14 mouse cellular contexts compared by ENCODE assay signal in genomic region chr5:114309680-114310036, GRCm38 (mm10). TPM values are rescaled to one million over a fixed set of nuclear protein-coding genes. Genes with fewer than 3 reads are reported as not detected.
DNase-seq lines count a peak whose midpoint lies in the region; ATAC-seq lines count a peak whose summit lies in the region.
"Had no signal": no experiment of that assay in that cellular context is flagged by ENCODE, and none has a peak within 500 bp of the region (broad histone marks: within the 10 kb centered on the region; RNA-seq: fewer than 3 reads in every experiment).

No protein-coding gene starts in this region.

- no peaks in the 10 kb centered on the region for H3K9me3 ChIP-seq in heart, embryonic 13.5 days
- H3K9me3 ChIP-seq in lung, embryonic 15.5 days: no peaks in the 10 kb centered on the region
- H3K9me3 ChIP-seq in intestine, embryonic 14.5 days (ENCODE audit: control insufficient read depth, low read length): no peaks in the 10 kb centered on the region
- H3K9me3 ChIP-seq in neural tube, embryonic 13.5 days: no peaks in the 10 kb centered on the region
- H3K9me3 ChIP-seq: forebrain, embryonic 10.5 days had no signal

- no peak for DNase-seq in heart, adult 8-10 months (ENCODE audit: low spot score)
- DNase-seq in lung, postnatal 4 days: no peak
- no peak for DNase-seq in intestine, embryonic 14.5 days (ENCODE audit: low spot score)
- no peak for DNase-seq in right cerebral cortex, postnatal 36 days (ENCODE audit: low spot score in 2 of 2)
- no peak for DNase-seq in layer of hippocampus, adult 8-10 months (ENCODE audit: low spot score in 2 of 2)
- DNase-seq: gastrocnemius, postnatal 10 days; layer of hippocampus, adult 9-11 months; thymus, postnatal 36 days had no signal

- peak overlapping the region; percentile 64 for H3K9ac ChIP-seq in heart, embryonic 13.5 days
- H3K9ac ChIP-seq in lung, embryonic 15.5 days: peak overlapping the region; percentile 19; the same call in 1 of the 2 replicates
- H3K9ac ChIP-seq in intestine, embryonic 14.5 days (ENCODE audit: low read length): peak overlapping the region; percentile 30
- H3K9ac ChIP-seq in neural tube, embryonic 13.5 days: peak overlapping the region; percentile 31; the same call in 1 of the 2 replicates

- peak overlapping the region; percentile 48 for H3K4me2 ChIP-seq in heart, embryonic 13.5 days
- peak overlapping the region; percentile 61 for H3K4me2 ChIP-seq in lung, embryonic 15.5 days
- peak overlapping the region; percentile 53 for H3K4me2 ChIP-seq in intestine, embryonic 14.5 days (ENCODE audit: low read length)
- peak overlapping the region; percentile 28 for H3K4me2 ChIP-seq in neural tube, embryonic 13.5 days

- ATAC-seq in heart, embryonic 13.5 days (ENCODE audit: extremely low read depth, insufficient number of reproducible peaks, low FRiP score, low TSS enrichment): no peak
- ATAC-seq in lung, embryonic 15.5 days (ENCODE audit: borderline replicate concordance, extremely low read depth, low FRiP score, low TSS enrichment): no peak
- ATAC-seq in intestine, embryonic 14.5 days (replicated peaks; ENCODE audit: low FRiP score, low TSS enrichment, low read depth): no peak
- ATAC-seq in neural tube, embryonic 13.5 days (ENCODE audit: low read depth): no peak

- no peaks in the 10 kb centered on the region for H3K36me3 ChIP-seq in heart, embryonic 13.5 days
- no peaks in the 10 kb centered on the region for H3K36me3 ChIP-seq in lung, embryonic 15.5 days
- H3K36me3 ChIP-seq in intestine, embryonic 14.5 days (ENCODE audit: control insufficient read depth, insufficient read depth, low read length): no peaks in the 10 kb centered on the region
- H3K36me3 ChIP-seq in neural tube, embryonic 13.5 days: no peaks in the 10 kb centered on the region
- H3K36me3 ChIP-seq: forebrain, embryonic 10.5 days had no signal

- WGBS in heart, embryonic 13.5 days: 61% methylated on average over 11 of the region's 11 CpGs
- WGBS in lung, embryonic 15.5 days: 10% methylated on average over 11 of the region's 11 CpGs
- 23% methylated on average over 11 of the region's 11 CpGs for WGBS in intestine, embryonic 14.5 days
- 40% methylated on average over 11 of the region's 11 CpGs for WGBS in neural tube, embryonic 13.5 days

- H3K27ac ChIP-seq in heart, embryonic 13.5 days (replicated peaks): no peak overlapping the region
- no peak overlapping the region for H3K27ac ChIP-seq in lung, embryonic 15.5 days
- H3K27ac ChIP-seq in intestine, embryonic 14.5 days (ENCODE audit: low read depth): no peak overlapping the region; the same call in 1 of the 2 replicates
- H3K27ac ChIP-seq in neural tube, embryonic 13.5 days (replicated peaks): no peak overlapping the region
- H3K27ac ChIP-seq: forebrain, embryonic 10.5 days had no signal

- no peak overlapping the region for H3K4me3 ChIP-seq in heart, embryonic 13.5 days
- H3K4me3 ChIP-seq in lung, embryonic 15.5 days: peak overlapping the region; percentile 29
- peak overlapping the region; percentile 29 for H3K4me3 ChIP-seq in intestine, embryonic 14.5 days (ENCODE audit: low read depth, low read length)
- H3K4me3 ChIP-seq in neural tube, embryonic 13.5 days: no peak overlapping the region
- H3K4me3 ChIP-seq: forebrain, embryonic 10.5 days had no signal

- peaks cover 27% of the 10 kb centered on the region for H3K27me3 ChIP-seq in heart, embryonic 13.5 days (replicated peaks)
- no peaks in the 10 kb centered on the region for H3K27me3 ChIP-seq in lung, embryonic 15.5 days
- H3K27me3 ChIP-seq in intestine, embryonic 14.5 days (replicated peaks; ENCODE audit: control insufficient read depth, insufficient read depth, low read length): no peaks in the 10 kb centered on the region
- peaks cover 31% of the 10 kb centered on the region; the same call in 1 of the 2 replicates for H3K27me3 ChIP-seq in neural tube, embryonic 13.5 days

- H3K4me1 ChIP-seq in heart, embryonic 13.5 days: peaks cover 4% of the 10 kb centered on the region; the same call in 1 of the 2 replicates
- peaks cover 10% of the 10 kb centered on the region for H3K4me1 ChIP-seq in lung, embryonic 15.5 days
- 0 out of 2 replicates have a peak, but pooled peaks cover 8% of the 10 kb centered on the region for H3K4me1 ChIP-seq in intestine, embryonic 14.5 days (replicated peaks; ENCODE audit: control insufficient read depth, insufficient read depth, low read length)
- H3K4me1 ChIP-seq in neural tube, embryonic 13.5 days (replicated peaks): peaks cover 9% of the 10 kb centered on the region; the same call in 1 of the 2 replicates

RNA-seq across cellular contexts. Expression of gene Myo1h, which starts 20.7 kb away (rescaled TPM):
- polyA plus RNA-seq in heart, embryonic 13.5 days (2015; fragmentation: Nextera tagmentation; extraction: Ambion mirVana): 0.68 and 0.86 TPM in 2 replicates
- under 1 TPM; 0.19 to 0.31 (median 0.22) TPM for total RNA-seq in heart, adult 8-10 months (2022)
- 3.5 and 4.6 TPM in 2 replicates for polyA plus RNA-seq in lung, embryonic 15.5 days (2015; fragmentation: Nextera tagmentation; extraction: Ambion mirVana)
- polyA plus RNA-seq in intestine, embryonic 14.5 days (2014; fragmentation: Nextera tagmentation; extraction: Ambion mirVana): 4.4 and 4.6 TPM in 2 replicates
- polyA plus RNA-seq in neural tube, embryonic 13.5 days (2015; fragmentation: Nextera tagmentation; extraction: Ambion mirVana): 0.38 and 0.59 TPM in 2 replicates
- 1 to 10 TPM; 2.3 to 5.7 (median 4.3) TPM for total RNA-seq in layer of hippocampus, adult 8-10 months (2022)

RNA-seq across cellular contexts. Expression of gene Foxn4, which starts 36.1 kb away (rescaled TPM):
- polyA plus RNA-seq in heart, embryonic 13.5 days (2015; fragmentation: Nextera tagmentation; extraction: Ambion mirVana): not detected in 2 replicates
- not detected for total RNA-seq in heart, adult 8-10 months (2022)
- polyA plus RNA-seq in lung, embryonic 15.5 days (2015; fragmentation: Nextera tagmentation; extraction: Ambion mirVana): 1.4 and 1.7 TPM in 2 replicates
- not detected in 2 replicates for polyA plus RNA-seq in intestine, embryonic 14.5 days (2014; fragmentation: Nextera tagmentation; extraction: Ambion mirVana)
- polyA plus RNA-seq in neural tube, embryonic 13.5 days (2015; fragmentation: Nextera tagmentation; extraction: Ambion mirVana): 0.25 and 0.32 TPM in 2 replicates
- total RNA-seq in layer of hippocampus, adult 8-10 months (2022): not detected
- total RNA-seq: adrenal gland, postnatal 10 days; gastrocnemius, postnatal 10 days had no signal
- polyA plus RNA-seq: limb, embryonic 11.5 days had no signal

Comparison
In these comparisons a context has a peak if more than half of its experiments do, and no peak if none do; other contexts are left out.
1. H3K4me3 ChIP-seq: peak in lung, embryonic 15.5 days (single experiment) and intestine, embryonic 14.5 days (single experiment); none in heart, embryonic 13.5 days (single experiment) and neural tube, embryonic 13.5 days (single experiment).
2. Peak in every context shown above with its lines, with median percentiles within 50 percentile points of each other: H3K4me2 ChIP-seq and H3K9ac ChIP-seq.